Mouse (Mus musculus) G1E (cell line): ENCODE results near the gene Robo4. TPM values are rescaled to one million over a fixed set of nuclear protein-coding genes. Genes with fewer than 3 reads are reported as not detected.

Source experiments
- ATAC-seq: 2 replicates; pipeline ENCODE4 v1.8.0; 2016; ENCODE audit warnings: mild to moderate bottlenecking; ENCODE audit not compliant: insufficient number of reproducible peaks, poor library complexity, low FRiP score, severe bottlenecking; ENCODE audit errors: extremely low read depth
- DNase-seq: peaks from one replicate; pipeline ENCODE4 v3.0.0; 2012; ENCODE audit warnings: low spot score
- H3K27me3 ChIP-seq: 2 replicates; pipeline ENCODE4 v1.6.1; 2012; ENCODE audit warnings: mild to moderate bottlenecking, low read length, inconsistent platforms; ENCODE audit not compliant: insufficient read depth
- H3K36me3 ChIP-seq: replicated peaks from 2 replicates; pipeline ENCODE3; 2012; ENCODE audit warnings: mild to moderate bottlenecking, inconsistent platforms
- H3K4me1 ChIP-seq: 2 replicates; pipeline ENCODE4 v1.6.1; 2012; ENCODE audit warnings: low read depth, low read length, inconsistent platforms, mixed read lengths; ENCODE audit not compliant: insufficient read depth
- H3K4me3 ChIP-seq: 2 replicates; pipeline ENCODE4 v1.5.1; 2012; ENCODE audit warnings: low read depth, mild to moderate bottlenecking, inconsistent platforms, low read length, moderate library complexity, mixed read lengths
- H3K9me3 ChIP-seq: replicated peaks from 2 replicates; pipeline ENCODE4 v1.6.1; 2012; ENCODE audit warnings: inconsistent platforms
- CTCF ChIP-seq: IDR thresholded peaks from 2 replicates; pipeline ENCODE4 v1.5.1; 2012; ENCODE audit warnings: low read depth, low read length, inconsistent platforms, mixed read lengths
- GATA1 ChIP-seq: IDR thresholded peaks from 2 replicates; pipeline ENCODE4 v1.6.1; 2012; ENCODE audit warnings: borderline replicate concordance, low read length, inconsistent platforms, mixed read lengths
- GATA2 ChIP-seq: IDR thresholded peaks from 2 replicates; pipeline ENCODE4 v1.6.1; 2012; ENCODE audit warnings: low read depth, low read length, inconsistent platforms, borderline replicate concordance
- POLR2AphosphoS5 ChIP-seq: IDR thresholded peaks from 2 replicates; pipeline ENCODE4 v1.6.1; 2012; ENCODE audit warnings: low read depth, low read length, inconsistent platforms; ENCODE audit not compliant: insufficient replicate concordance
- TAL1 ChIP-seq: conservative IDR thresholded peaks from 2 replicates; pipeline ENCODE4 v1.6.1; 2012; ENCODE audit warnings: low read depth, low read length, inconsistent platforms, mixed read lengths
- polyA plus RNA-seq: library from polyadenylated mRNA; stranded (reverse); fragments of >175 nt; gene quantifications from 2 replicates; pipeline ENCODE4 v1.2.3, GENCODE M21; 2012
- total RNA-seq, 2 experiments: library from RNA; stranded (forward) in 1 of 2; stranded (reverse) in 1 of 2; fragments of 200-1000 nt in 1 of 2; fragments of >200 nt in 1 of 2; fragmentation: Nextera tagmentation in 1 of 2; gene quantifications; 2 replicates each; pipeline ENCODE4 v1.2.3; 2014 to 2017

Gene Robo4
- total and polyA plus RNA-seq, 3 experiments, result 0.05 TPM; not detected in 2

DNA sequence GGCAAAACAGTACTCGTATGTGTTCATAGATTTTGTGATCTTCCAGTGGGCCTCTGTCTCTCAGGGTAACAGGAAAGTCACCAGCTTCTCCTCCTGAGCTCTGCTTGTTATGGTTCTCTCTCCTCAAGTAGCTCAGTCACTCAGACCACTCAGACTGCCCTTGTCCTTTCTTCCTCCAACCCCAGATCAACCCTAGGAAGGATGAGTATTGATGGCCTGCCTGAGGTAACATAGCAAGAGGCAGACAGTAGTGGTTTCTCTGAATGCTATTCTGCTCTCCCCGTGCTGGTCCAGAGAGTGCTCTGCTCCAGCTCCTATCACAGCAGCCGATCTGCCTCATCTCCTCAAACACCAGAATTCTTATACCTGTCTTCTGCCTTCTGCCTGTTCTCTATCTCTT lies 38.1 kb upstream of the Robo4 start:
- no peak for ATAC-seq
- H3K4me1 ChIP-seq, result no peaks in the 10 kb centered on the region
- H3K4me3 ChIP-seq, result no peak overlapping the region
- no peaks in the 10 kb centered on the region for H3K36me3 ChIP-seq
- no peaks in the 10 kb centered on the region for H3K9me3 ChIP-seq
- TF ChIP-seq GATA2, result no peak
- no peak for TF ChIP-seq CTCF
- TF ChIP-seq TAL1, result no peak
- H3K27me3 ChIP-seq, result peaks cover 4% of the 10 kb centered on the region
- no peak for DNase-seq

DNA sequence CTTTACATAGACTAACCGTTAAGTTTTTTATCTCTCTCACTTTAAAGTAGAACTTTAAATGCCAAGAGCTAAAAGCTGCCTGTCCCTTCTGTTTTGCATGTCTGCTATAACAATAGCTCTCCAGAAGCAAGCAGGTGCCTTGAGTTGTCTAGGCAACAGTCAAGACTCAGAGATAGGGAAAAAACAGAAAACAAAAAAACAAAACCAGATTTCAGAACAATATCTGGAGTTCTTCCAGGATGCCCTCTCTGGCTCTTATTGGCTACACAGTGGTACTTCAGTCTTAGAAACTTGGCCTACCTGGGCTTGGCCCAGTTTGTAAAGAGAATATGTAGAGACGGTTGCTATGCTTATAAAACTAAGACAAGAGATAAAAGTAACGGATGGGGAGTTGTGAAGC lies 37.3 kb upstream of the Robo4 start:
- Histone ChIP-seq H3K27me3 (peaks cover 4% of the 10 kb centered on the region), H3K4me1 (no peaks in the 10 kb centered on the region), H3K36me3 (no peaks in the 10 kb centered on the region), H3K4me3 (no peak overlapping the region), H3K9me3 (no peaks in the 10 kb centered on the region)
- no peak for TF ChIP-seq TAL1
- TF ChIP-seq CTCF, result no peak
- TF ChIP-seq GATA1, result no peak
- no peak for TF ChIP-seq GATA2
- TF ChIP-seq POLR2AphosphoS5, result no peak
- no peak for ATAC-seq
- no peak for DNase-seq

DNA sequence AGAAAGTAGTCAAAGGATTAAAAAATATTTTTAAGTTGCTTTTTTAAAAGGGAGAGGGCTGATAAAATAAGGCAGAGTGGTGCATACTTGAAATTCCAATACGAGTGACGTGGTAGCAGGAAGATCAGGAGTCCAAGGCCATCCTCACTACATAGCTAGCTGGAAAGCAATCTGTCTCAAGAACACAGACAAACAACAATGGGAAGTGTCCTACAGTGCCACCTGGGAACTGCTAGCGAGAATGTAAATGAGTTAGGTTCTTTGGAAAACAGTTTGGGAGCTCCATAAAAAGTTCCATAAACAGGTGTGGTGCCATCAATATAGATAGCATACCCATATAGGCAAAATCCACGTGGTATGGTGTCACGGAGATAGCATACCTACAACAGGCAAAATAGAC lies 36.0 kb upstream of the Robo4 start:
- ATAC-seq (no peak), DNase-seq (no peak)
- Histone ChIP-seq H3K4me3 (no peak overlapping the region), H3K4me1 (no peaks in the 10 kb centered on the region), H3K9me3 (no peaks in the 10 kb centered on the region), H3K27me3 (peaks cover 4% of the 10 kb centered on the region), H3K36me3 (no peaks in the 10 kb centered on the region)
- no peak for TF ChIP-seq GATA1
- TF ChIP-seq GATA2, result no peak
- TF ChIP-seq TAL1, result no peak

DNA sequence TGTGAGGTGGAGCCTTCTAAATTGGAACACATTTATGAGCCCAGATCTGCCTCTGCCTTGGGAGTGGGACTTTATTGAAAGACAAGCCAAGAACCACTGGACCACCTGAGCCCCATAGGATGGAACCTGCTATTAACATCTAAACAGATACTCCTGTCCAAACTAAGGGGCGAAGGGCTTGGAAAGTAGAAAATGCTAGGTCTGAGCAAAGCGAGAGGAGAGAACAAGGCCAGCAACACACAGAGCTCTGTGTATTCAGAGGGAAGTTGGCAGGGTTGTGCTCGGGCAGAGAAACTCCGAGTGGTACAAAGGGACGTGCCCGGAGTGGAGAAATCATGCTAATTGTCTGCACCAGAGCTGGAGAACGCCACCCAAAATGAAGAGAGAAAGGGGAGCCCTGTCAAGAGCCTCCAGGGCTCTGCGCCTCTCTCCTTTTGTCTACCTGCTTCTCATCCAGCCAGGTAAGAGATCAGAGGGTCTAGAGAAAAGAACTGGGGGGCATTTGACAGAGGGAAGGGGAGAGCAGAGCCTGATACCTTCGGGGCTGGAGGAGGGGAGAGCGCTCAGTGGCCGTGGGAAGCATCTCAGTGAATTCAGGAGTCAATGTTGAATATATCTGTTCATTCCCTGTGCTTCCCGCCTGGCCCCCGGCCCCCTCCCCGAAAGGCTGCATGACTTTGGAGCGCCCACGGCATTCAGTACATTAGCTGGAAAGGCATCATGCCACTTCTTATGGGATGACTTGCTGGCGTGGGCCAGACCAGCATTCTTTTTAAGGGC lies 34.2 kb upstream of the Robo4 start, which contains the start of gene Hepacam:
TSS of gene Hepacam (plus strand) at position 51 of the 780 bp plus-strand sequence.
- ATAC-seq (no peak), DNase-seq (no peak)
- TF ChIP-seq GATA1 (no peak), TAL1 (no peak), CTCF (no peak), GATA2 (no peak), POLR2AphosphoS5 (no peak)
- H3K4me1 ChIP-seq, result no peaks in the 10 kb centered on the region
- no peak within 1 kb of the TSS for H3K4me3 ChIP-seq
- peaks cover 4% of the 10 kb centered on the region for H3K27me3 ChIP-seq
- no peaks in the 10 kb centered on the region for H3K9me3 ChIP-seq
- no peaks in the 10 kb centered on the region for H3K36me3 ChIP-seq

DNA sequence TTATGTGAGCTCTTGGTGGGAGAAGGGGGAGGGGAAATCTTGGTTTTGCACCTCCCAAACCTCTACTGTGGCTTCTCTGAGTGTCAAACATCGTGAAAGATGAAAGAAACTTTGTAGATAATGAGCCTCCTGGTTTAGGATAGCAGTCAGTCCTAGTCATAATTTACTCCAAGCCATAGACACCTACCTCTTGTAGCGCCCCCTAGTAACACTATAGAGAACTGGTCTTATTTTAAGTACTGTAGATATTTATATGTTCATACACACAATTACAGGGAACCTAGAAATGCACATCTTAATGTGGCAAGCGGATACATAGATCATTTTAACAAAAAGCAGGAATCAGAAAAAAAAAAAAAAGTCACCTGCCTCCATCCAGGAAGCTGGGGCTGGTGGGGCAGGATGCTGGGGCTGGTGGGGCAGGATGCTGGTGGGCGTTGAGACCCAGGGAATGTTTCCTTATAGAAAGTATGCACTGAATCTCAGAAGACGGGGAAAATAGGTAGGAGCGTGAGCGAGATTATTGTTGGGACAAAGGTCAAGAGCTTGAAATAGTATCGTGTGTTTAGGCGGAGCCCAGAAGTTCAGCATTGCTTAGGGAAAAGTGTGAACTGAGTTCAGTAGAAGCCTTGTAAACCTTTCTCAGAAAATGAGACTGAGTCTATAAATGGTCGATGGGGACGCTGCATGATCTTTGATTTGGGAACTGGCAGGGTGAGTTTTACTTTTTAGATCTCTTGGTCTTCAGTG lies 33.4 kb upstream of the Robo4 start:
- no peak for ATAC-seq
- TF ChIP-seq CTCF (no peak), GATA1 (no peak)

DNA sequence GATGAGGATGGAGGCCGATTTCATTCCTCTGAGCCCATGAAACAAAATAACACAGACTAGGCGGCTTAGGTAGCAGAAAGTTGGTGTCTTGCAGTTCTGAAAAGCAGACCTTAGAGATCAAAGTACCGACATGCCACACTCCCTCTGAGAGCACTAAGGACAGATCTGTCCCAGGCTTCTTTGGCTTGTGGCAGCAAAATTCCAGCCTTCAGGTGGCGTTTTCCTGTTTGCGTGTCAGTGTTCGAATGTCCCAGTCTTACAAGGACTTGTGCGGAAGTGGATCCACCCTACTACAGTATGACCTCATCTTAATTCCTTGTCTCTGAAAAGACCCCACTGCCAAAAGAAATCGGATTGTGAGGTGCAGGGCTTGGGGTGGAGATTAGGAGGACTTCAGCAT lies 32.8 kb upstream of the Robo4 start:
- Histone ChIP-seq H3K9me3 (no peaks in the 10 kb centered on the region), H3K36me3 (no peaks in the 10 kb centered on the region), H3K4me3 (no peak overlapping the region), H3K4me1 (no peaks in the 10 kb centered on the region), H3K27me3 (peaks cover 2% of the 10 kb centered on the region; the same call in 1 of the 2 replicates)
- TF ChIP-seq GATA1 (no peak), GATA2 (no peak)
- DNase-seq (no peak), ATAC-seq (no peak)

More for the DNA sequence above, 33.4 kb upstream of the Robo4 start:
- no peaks in the 10 kb centered on the region for H3K4me1 ChIP-seq
- H3K4me3 ChIP-seq, result no peak overlapping the region
- H3K36me3 ChIP-seq, result no peaks in the 10 kb centered on the region
- no peak for DNase-seq
- H3K9me3 ChIP-seq, result no peaks in the 10 kb centered on the region
- H3K27me3 ChIP-seq, result peaks cover 4% of the 10 kb centered on the region
